Mouse (Mus musculus) liver, embryonic 12.5 days (tissue): ENCODE results near the gene Cdk14. TPM values are rescaled to one million over a fixed set of nuclear protein-coding genes. Genes with fewer than 3 reads are reported as not detected.

Source experiments
- ATAC-seq: fragments of 200-750 bp; cut with Nextera tagmentation; 2 replicates; pipeline ENCODE4 v1.8.0; 2017; ENCODE audit warnings: moderate number of reproducible peaks, mild to moderate bottlenecking, moderate library complexity
- H3K27ac ChIP-seq: fragments of 300-500 bp; sonication (generic); 2 replicates; pipeline ENCODE4 v1.5.1; 2016; ENCODE audit warnings: mild to moderate bottlenecking
- H3K27me3 ChIP-seq: fragments of 300-500 bp; sonication (generic); replicated peaks from 2 replicates; pipeline ENCODE4 v1.6.1; 2016; ENCODE audit warnings: mild to moderate bottlenecking, moderate library complexity
- H3K36me3 ChIP-seq: fragments of 300-500 bp; sonication (generic); 2 replicates; pipeline ENCODE4 v1.6.1; 2016; ENCODE audit warnings: mild to moderate bottlenecking, moderate library complexity
- H3K4me1 ChIP-seq: fragments of 300-500 bp; sonication (generic); 2 replicates; pipeline ENCODE4 v1.6.1; 2016
- H3K4me2 ChIP-seq: fragments of 300-500 bp; sonication (generic); 2 replicates; pipeline ENCODE4 v1.6.1; 2016; ENCODE audit warnings: mild to moderate bottlenecking, moderate library complexity
- H3K4me3 ChIP-seq: fragments of 300-500 bp; sonication (generic); 2 replicates; pipeline ENCODE4 v1.5.1; 2016; ENCODE audit warnings: mild to moderate bottlenecking, moderate library complexity
- H3K9ac ChIP-seq: fragments of 300-500 bp; sonication (generic); 2 replicates; pipeline ENCODE4 v1.6.1; 2016; ENCODE audit warnings: mild to moderate bottlenecking, moderate library complexity
- H3K9me3 ChIP-seq: fragments of 300-500 bp; sonication (generic); replicated peaks from 2 replicates; pipeline ENCODE4 v1.6.1; 2016; ENCODE audit warnings: mild to moderate bottlenecking, moderate library complexity
- WGBS: fragments of 180-500 bp; shearing (Covaris S2); methylation state at CpG from one replicate; pipeline ENCODE4 v1.1.7; 2016; ENCODE audit not compliant: insufficient replicate concordance; 5-methylcytosine and 5-hydroxymethylcytosine counted together
- polyA plus RNA-seq: library from polyadenylated mRNA; unstranded; fragments of >200 nt; fragmentation: Nextera tagmentation; extraction: Ambion mirVana; gene quantifications from 2 replicates; pipeline ENCODE4 v1.2.1, GENCODE M21; 2016

Cdk14 gene
- polyA plus RNA-seq, 1 experiment from 2014 or later = 3.4 TPM

- Histone ChIP-seq H3K4me2 (no peak overlapping the region), H3K27ac (no peak overlapping the region), H3K4me1 (no peaks in the 10 kb centered on the region), H3K9me3 (no peaks in the 10 kb centered on the region), H3K36me3 (no peaks in the 10 kb centered on the region), H3K4me3 (no peak overlapping the region), H3K9ac (no peak overlapping the region), H3K27me3 (no peaks in the 10 kb centered on the region)
- 49% methylated on average over 13 of the region's 13 CpGs for WGBS
- ATAC-seq = no peak
Observed at GRCm38 (mm10) chr5:5134905-5135511, 285.1 kb downstream of the Cdk14 start.

GRCm38 (mm10) chr5:5134143-5134904, 285.8 kb downstream of the Cdk14 start:
- no peak for ATAC-seq
- 79% methylated on average over 6 of the region's 6 CpGs for WGBS
- no peak overlapping the region for H3K4me2 ChIP-seq

GRCm38 (mm10) chr5:5128852-5129251, 291.3 kb downstream of the Cdk14 start:
- H3K9ac ChIP-seq = no peak overlapping the region
- no peak overlapping the region for H3K4me3 ChIP-seq
- no peaks in the 10 kb centered on the region for H3K4me1 ChIP-seq
- no peaks in the 10 kb centered on the region for H3K27me3 ChIP-seq
- ATAC-seq = no peak
- no peak overlapping the region for H3K4me2 ChIP-seq
- 63% methylated on average over 1 of the region's 1 CpGs for WGBS
- H3K27ac ChIP-seq = no peak overlapping the region
- no peaks in the 10 kb centered on the region for H3K36me3 ChIP-seq
- H3K9me3 ChIP-seq = no peaks in the 10 kb centered on the region

More at GRCm38 (mm10) chr5:5134143-5134904, 285.8 kb downstream of the Cdk14 start:
- Histone ChIP-seq H3K36me3 (no peaks in the 10 kb centered on the region), H3K4me3 (no peak overlapping the region), H3K27ac (no peak overlapping the region), H3K9ac (no peak overlapping the region), H3K9me3 (no peaks in the 10 kb centered on the region), H3K4me1 (no peaks in the 10 kb centered on the region), H3K27me3 (no peaks in the 10 kb centered on the region)

GRCm38 (mm10) chr5:5124645-5125044, 295.5 kb downstream of the Cdk14 start:
- ATAC-seq = no peak

GRCm38 (mm10) chr5:5116775-5117522, 303.2 kb downstream of the Cdk14 start:
- no peak overlapping the region for H3K9ac ChIP-seq
- ATAC-seq = no peak
- no peaks in the 10 kb centered on the region for H3K4me1 ChIP-seq
- no peak overlapping the region for H3K27ac ChIP-seq
- no peaks in the 10 kb centered on the region for H3K9me3 ChIP-seq
- no peaks in the 10 kb centered on the region for H3K36me3 ChIP-seq
- H3K4me3 ChIP-seq = no peak overlapping the region
- H3K27me3 ChIP-seq = no peaks in the 10 kb centered on the region
- WGBS = 68% methylated on average over 5 of the region's 5 CpGs
- H3K4me2 ChIP-seq = no peak overlapping the region

More at GRCm38 (mm10) chr5:5124645-5125044, 295.5 kb downstream of the Cdk14 start:
- Histone ChIP-seq H3K4me1 (no peaks in the 10 kb centered on the region), H3K27ac (no peak overlapping the region), H3K36me3 (no peaks in the 10 kb centered on the region), H3K4me2 (no peak overlapping the region), H3K9ac (no peak overlapping the region), H3K4me3 (no peak overlapping the region), H3K9me3 (no peaks in the 10 kb centered on the region), H3K27me3 (no peaks in the 10 kb centered on the region)
- 55% methylated on average over 4 of the region's 4 CpGs for WGBS

GRCm38 (mm10) chr5:5115546-5115945, 304.6 kb downstream of the Cdk14 start:
- no peaks in the 10 kb centered on the region for H3K27me3 ChIP-seq
- no peaks in the 10 kb centered on the region for H3K36me3 ChIP-seq
- H3K4me2 ChIP-seq = no peak overlapping the region
- no peak overlapping the region for H3K27ac ChIP-seq
- H3K9me3 ChIP-seq = no peaks in the 10 kb centered on the region
- WGBS = 54% methylated on average over 1 of the region's 1 CpGs
- H3K4me1 ChIP-seq = no peaks in the 10 kb centered on the region
- no peak for ATAC-seq
- no peak overlapping the region for H3K4me3 ChIP-seq
- H3K9ac ChIP-seq = no peak overlapping the region

GRCm38 (mm10) chr5:5109621-5110020, 310.5 kb downstream of the Cdk14 start:
- Histone ChIP-seq H3K9ac (no peak overlapping the region), H3K27ac (no peak overlapping the region), H3K9me3 (no peaks in the 10 kb centered on the region), H3K36me3 (no peaks in the 10 kb centered on the region), H3K4me2 (no peak overlapping the region), H3K27me3 (no peaks in the 10 kb centered on the region), H3K4me3 (no peak overlapping the region), H3K4me1 (no peaks in the 10 kb centered on the region)
- WGBS = 49% methylated on average over 3 of the region's 3 CpGs
- no peak for ATAC-seq

GRCm38 (mm10) chr5:5109017-5109416, 311.1 kb downstream of the Cdk14 start:
- H3K27ac ChIP-seq = no peak overlapping the region
- WGBS = 63% methylated on average over 3 of the region's 3 CpGs

GRCm38 (mm10) chr5:5096248-5096915, 323.7 kb downstream of the Cdk14 start:
- no peaks in the 10 kb centered on the region for H3K36me3 ChIP-seq
- WGBS = 47% methylated on average over 3 of the region's 3 CpGs
- no peak overlapping the region for H3K27ac ChIP-seq
- no peaks in the 10 kb centered on the region for H3K9me3 ChIP-seq
- no peak for ATAC-seq
- H3K27me3 ChIP-seq = no peaks in the 10 kb centered on the region
- no peak overlapping the region for H3K9ac ChIP-seq
- H3K4me1 ChIP-seq = no peaks in the 10 kb centered on the region
- no peak overlapping the region for H3K4me3 ChIP-seq
- H3K4me2 ChIP-seq = no peak overlapping the region

More at GRCm38 (mm10) chr5:5109017-5109416, 311.1 kb downstream of the Cdk14 start:
- Histone ChIP-seq H3K4me1 (no peaks in the 10 kb centered on the region), H3K9me3 (no peaks in the 10 kb centered on the region), H3K4me3 (no peak overlapping the region), H3K36me3 (no peaks in the 10 kb centered on the region), H3K27me3 (no peaks in the 10 kb centered on the region), H3K4me2 (no peak overlapping the region), H3K9ac (no peak overlapping the region)
- ATAC-seq = no peak

GRCm38 (mm10) chr5:5092736-5093135, 327.4 kb downstream of the Cdk14 start:
- Histone ChIP-seq H3K9me3 (no peaks in the 10 kb centered on the region), H3K4me1 (no peaks in the 10 kb centered on the region), H3K9ac (no peak overlapping the region), H3K27me3 (no peaks in the 10 kb centered on the region), H3K4me2 (no peak overlapping the region), H3K27ac (no peak overlapping the region), H3K36me3 (no peaks in the 10 kb centered on the region), H3K4me3 (no peak overlapping the region)
- WGBS = 76% methylated on average over 7 of the region's 7 CpGs
- no peak for ATAC-seq

- no peaks in the 10 kb centered on the region for H3K27me3 ChIP-seq
- no peak overlapping the region for H3K9ac ChIP-seq
- no peak overlapping the region for H3K27ac ChIP-seq
- no peaks in the 10 kb centered on the region for H3K4me1 ChIP-seq
- no peak overlapping the region for H3K4me2 ChIP-seq
- no peaks in the 10 kb centered on the region for H3K36me3 ChIP-seq
- ATAC-seq = no peak
- no peaks in the 10 kb centered on the region for H3K9me3 ChIP-seq
- H3K4me3 ChIP-seq = no peak overlapping the region
- WGBS = 13% methylated on average over 1 of the region's 1 CpGs
Observed at GRCm38 (mm10) chr5:5071526-5071925, 348.6 kb downstream of the Cdk14 start.

- no peak overlapping the region for H3K4me2 ChIP-seq
- WGBS = 81% methylated on average over 3 of the region's 3 CpGs
- no peak overlapping the region for H3K9ac ChIP-seq
- H3K27me3 ChIP-seq = no peaks in the 10 kb centered on the region
- H3K36me3 ChIP-seq = no peaks in the 10 kb centered on the region
- H3K27ac ChIP-seq = no peak overlapping the region
- no peaks in the 10 kb centered on the region for H3K9me3 ChIP-seq
- no peaks in the 10 kb centered on the region for H3K4me1 ChIP-seq
- ATAC-seq = no peak
- H3K4me3 ChIP-seq = no peak overlapping the region
Observed at GRCm38 (mm10) chr5:5064686-5065085, 355.4 kb downstream of the Cdk14 start.
